Mouse (Mus musculus) intestine, embryonic 14.5 days (tissue): ENCODE measurements around the gene Kif27. TPM values are rescaled to one million over a fixed set of nuclear protein-coding genes. Genes with fewer than 3 reads are reported as not detected.

ENCODE experiments used
- ATAC-seq: fragments of 200-750 bp; cut with Nextera tagmentation; replicated peaks from 2 replicates; pipeline ENCODE4 v1.8.0; 2017; ENCODE audit warnings: low read depth, moderate number of reproducible peaks, moderate TSS enrichment, moderate library complexity; ENCODE audit not compliant: low FRiP score, low TSS enrichment
- DNase-seq: peaks from one replicate; pipeline ENCODE4 v3.0.0-alpha.2; 2018; ENCODE audit warnings: low spot score
- H3K27ac ChIP-seq: fragments of 300-500 bp; sonication (generic); 2 replicates; pipeline ENCODE4 v1.5.1; 2014; ENCODE audit warnings: low read depth, mild to moderate bottlenecking, control low read depth
- H3K27me3 ChIP-seq: fragments of 300-500 bp; sonication (generic); replicated peaks from 2 replicates; pipeline ENCODE4 v1.6.1; 2014; ENCODE audit warnings: low read length, control low read depth; ENCODE audit not compliant: control insufficient read depth, insufficient read depth
- H3K36me3 ChIP-seq: fragments of 300-500 bp; sonication (generic); 2 replicates; pipeline ENCODE4 v1.6.1; 2014; ENCODE audit warnings: low read length, control low read depth; ENCODE audit not compliant: control insufficient read depth, insufficient read depth
- H3K4me1 ChIP-seq: fragments of 300-500 bp; sonication (generic); replicated peaks from 2 replicates; pipeline ENCODE4 v1.6.1; 2014; ENCODE audit warnings: low read length, control low read depth, mixed read lengths; ENCODE audit not compliant: control insufficient read depth, insufficient read depth
- H3K4me2 ChIP-seq: fragments of 300-500 bp; sonication (generic); 2 replicates; pipeline ENCODE4 v1.6.1; 2014; ENCODE audit warnings: low read length
- H3K4me3 ChIP-seq: fragments of 300-500 bp; sonication (generic); 2 replicates; pipeline ENCODE4 v1.5.1; 2014; ENCODE audit warnings: low read depth, low read length, control low read depth, mixed read lengths
- H3K9ac ChIP-seq: fragments of 300-500 bp; sonication (generic); 2 replicates; pipeline ENCODE4 v1.6.1; 2014; ENCODE audit warnings: mild to moderate bottlenecking, low read length
- H3K9me3 ChIP-seq: fragments of 300-500 bp; sonication (generic); 2 replicates; pipeline ENCODE4 v1.6.1; 2016; ENCODE audit warnings: low read length, control low read depth; ENCODE audit not compliant: control insufficient read depth
- WGBS: fragments of 180-500 bp; shearing (Covaris S2); extraction: QIAGEN DNeasy Blood & Tissue Kit; methylation state at CpG from one replicate; pipeline ENCODE4 v1.1.7; 2014; 5-methylcytosine and 5-hydroxymethylcytosine counted together
- polyA plus RNA-seq: library from polyadenylated mRNA; unstranded; fragments of >200 nt; fragmentation: Nextera tagmentation; extraction: Ambion mirVana; gene quantifications from 2 replicates; pipeline ENCODE4 v1.2.1, GENCODE M21; 2014

Gene Kif27
- polyA plus RNA-seq, 1 experiment from 2014 or later: 1.0 TPM

GRCm38 (mm10) chr13:58302421-58303145 lies 56.3 kb downstream of the Kif27 start:
- H3K4me1 ChIP-seq: no peaks in the 10 kb centered on the region
- H3K27ac ChIP-seq: no peak overlapping the region
- 74% methylated on average over 9 of the region's 9 CpGs for WGBS
- H3K27me3 ChIP-seq: no peaks in the 10 kb centered on the region
- no peak overlapping the region for H3K4me2 ChIP-seq
- DNase-seq: no peak
- ATAC-seq: no peak
- H3K36me3 ChIP-seq: no peaks in the 10 kb centered on the region
- H3K9me3 ChIP-seq: no peaks in the 10 kb centered on the region
- H3K9ac ChIP-seq: no peak overlapping the region
- no peak overlapping the region for H3K4me3 ChIP-seq

- H3K4me2 ChIP-seq: no peak overlapping the region
- H3K4me3 ChIP-seq: no peak overlapping the region
- no peak for ATAC-seq
- H3K9me3 ChIP-seq: no peaks in the 10 kb centered on the region
- H3K9ac ChIP-seq: no peak overlapping the region
- H3K27me3 ChIP-seq: no peaks in the 10 kb centered on the region
- no peaks in the 10 kb centered on the region for H3K36me3 ChIP-seq
- H3K27ac ChIP-seq: no peak overlapping the region
- WGBS: 87% methylated on average over 6 of the region's 6 CpGs
- no peaks in the 10 kb centered on the region for H3K4me1 ChIP-seq
- no peak for DNase-seq
Measured at GRCm38 (mm10) chr13:58301961-58302360, 57.0 kb downstream of the Kif27 start.

DNA sequence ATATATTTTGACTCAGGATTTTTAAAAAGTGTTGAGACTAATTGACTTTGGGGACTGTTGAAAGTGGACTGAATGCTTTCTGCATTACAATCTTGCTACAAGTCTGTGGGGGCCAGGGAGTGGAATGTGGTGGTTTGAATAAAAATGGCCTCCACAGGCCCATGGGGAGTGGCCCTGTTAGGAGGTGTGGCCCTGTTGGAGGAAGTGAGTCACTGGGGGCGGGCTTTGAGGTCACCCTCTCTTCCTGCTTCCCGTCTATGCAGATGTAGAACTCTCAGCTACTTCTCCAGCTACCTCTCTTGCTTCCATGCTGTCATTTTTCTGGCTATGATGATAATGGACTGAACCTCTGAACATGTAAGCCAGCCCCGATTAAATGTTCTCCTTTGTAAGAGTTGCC lies 60.2 kb downstream of the Kif27 start:
- Histone ChIP-seq H3K9ac (no peak overlapping the region), H3K9me3 (no peaks in the 10 kb centered on the region), H3K27me3 (no peaks in the 10 kb centered on the region), H3K4me2 (no peak overlapping the region), H3K36me3 (no peaks in the 10 kb centered on the region), H3K4me1 (no peaks in the 10 kb centered on the region), H3K4me3 (no peak overlapping the region), H3K27ac (no peak overlapping the region)
- no peak for DNase-seq
- WGBS: 89% methylated on average over 3 of the region's 3 CpGs
- no peak for ATAC-seq

GRCm38 (mm10) chr13:58295582-58295981 lies 63.3 kb downstream of the Kif27 start:
- no peaks in the 10 kb centered on the region for H3K9me3 ChIP-seq
- H3K27ac ChIP-seq: no peak overlapping the region
- no peaks in the 10 kb centered on the region for H3K27me3 ChIP-seq
- H3K9ac ChIP-seq: no peak overlapping the region
- H3K4me2 ChIP-seq: no peak overlapping the region
- no peaks in the 10 kb centered on the region for H3K36me3 ChIP-seq
- WGBS: 58% methylated on average over 3 of the region's 3 CpGs
- ATAC-seq (no peak), DNase-seq (no peak)
- no peak overlapping the region for H3K4me3 ChIP-seq
- H3K4me1 ChIP-seq: no peaks in the 10 kb centered on the region

DNA sequence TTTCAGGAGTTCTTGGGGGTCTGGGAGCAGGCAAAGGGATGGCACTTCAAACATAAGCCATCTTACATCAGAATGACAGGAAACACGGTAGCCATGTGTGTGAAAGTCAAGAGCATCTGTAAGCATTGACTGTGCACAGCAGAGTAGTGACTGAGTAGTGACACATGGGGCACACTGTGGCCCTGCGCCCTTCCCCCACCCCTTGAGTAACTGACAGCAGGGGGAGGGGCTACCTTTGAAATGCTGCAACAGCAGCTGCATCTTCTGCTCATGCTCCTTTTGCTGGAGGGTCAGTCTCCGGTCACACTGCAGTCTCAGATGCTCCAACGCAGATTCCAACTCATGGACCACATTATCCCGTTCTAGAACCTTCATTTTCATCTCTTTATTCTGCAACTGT lies 66.1 kb downstream of the Kif27 start:
- no peak for ATAC-seq
- no peak for DNase-seq
- Histone ChIP-seq H3K36me3 (no peaks in the 10 kb centered on the region), H3K27me3 (no peaks in the 10 kb centered on the region), H3K4me3 (no peak overlapping the region), H3K9ac (no peak overlapping the region), H3K9me3 (no peaks in the 10 kb centered on the region), H3K27ac (no peak overlapping the region), H3K4me2 (no peak overlapping the region), H3K4me1 (no peaks in the 10 kb centered on the region)
- WGBS: 32% methylated on average over 5 of the region's 5 CpGs

GRCm38 (mm10) chr13:58289308-58289707 lies 69.6 kb downstream of the Kif27 start:
- DNase-seq: no peak

GRCm38 (mm10) chr13:58287822-58288221 lies 71.1 kb downstream of the Kif27 start:
- no peak overlapping the region for H3K4me3 ChIP-seq
- no peaks in the 10 kb centered on the region for H3K36me3 ChIP-seq
- H3K27me3 ChIP-seq: no peaks in the 10 kb centered on the region
- H3K27ac ChIP-seq: no peak overlapping the region
- DNase-seq (peak; percentile 91), ATAC-seq (peak; percentile 53; the same call in 1 of the 2 replicates)
- H3K4me2 ChIP-seq: no peak overlapping the region
- no peaks in the 10 kb centered on the region for H3K4me1 ChIP-seq
- H3K9ac ChIP-seq: no peak overlapping the region
- 12% methylated on average over 13 of the region's 13 CpGs for WGBS
- no peaks in the 10 kb centered on the region for H3K9me3 ChIP-seq

More at GRCm38 (mm10) chr13:58289308-58289707, 69.6 kb downstream of the Kif27 start:
- H3K4me3 ChIP-seq: no peak overlapping the region
- ATAC-seq: no peak
- no peaks in the 10 kb centered on the region for H3K36me3 ChIP-seq
- H3K4me1 ChIP-seq: no peaks in the 10 kb centered on the region
- H3K27ac ChIP-seq: no peak overlapping the region
- H3K9me3 ChIP-seq: no peaks in the 10 kb centered on the region
- 71% methylated on average over 1 of the region's 1 CpGs for WGBS
- H3K27me3 ChIP-seq: no peaks in the 10 kb centered on the region
- no peak overlapping the region for H3K9ac ChIP-seq
- no peak overlapping the region for H3K4me2 ChIP-seq

DNA sequence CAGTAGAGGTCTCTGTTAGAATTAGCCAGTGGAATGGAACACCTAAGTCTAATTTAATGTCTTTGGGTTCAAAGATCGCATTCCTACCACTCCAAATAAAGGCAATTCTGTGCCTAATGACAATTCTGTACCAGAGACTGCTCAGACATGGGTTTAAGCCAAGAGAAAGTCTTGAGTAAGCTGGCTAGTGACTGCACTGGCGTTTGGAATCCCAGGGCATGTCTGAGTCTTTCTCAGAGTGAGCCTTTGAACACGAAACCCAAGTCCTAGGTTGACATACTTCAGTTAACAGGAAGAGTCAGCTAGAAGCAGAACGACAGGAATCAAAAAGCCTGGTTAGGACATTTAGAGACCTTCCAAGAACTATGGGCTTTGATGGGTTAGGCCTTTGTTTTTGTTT lies 75.5 kb downstream of the Kif27 start:
- H3K9ac ChIP-seq: no peak overlapping the region
- no peak overlapping the region for H3K4me3 ChIP-seq
- H3K9me3 ChIP-seq: no peaks in the 10 kb centered on the region
- no peak overlapping the region for H3K4me2 ChIP-seq
- no peaks in the 10 kb centered on the region for H3K36me3 ChIP-seq
- ATAC-seq (no peak), DNase-seq (no peak)
- H3K4me1 ChIP-seq: no peaks in the 10 kb centered on the region
- 67% methylated on average over 4 of the region's 4 CpGs for WGBS
- no peaks in the 10 kb centered on the region for H3K27me3 ChIP-seq
- H3K27ac ChIP-seq: no peak overlapping the region

GRCm38 (mm10) chr13:58281936-58282335 lies 77.0 kb downstream of the Kif27 start:
- Histone ChIP-seq H3K4me1 (no peaks in the 10 kb centered on the region), H3K4me2 (no peak overlapping the region), H3K9me3 (no peaks in the 10 kb centered on the region), H3K27me3 (no peaks in the 10 kb centered on the region), H3K4me3 (no peak overlapping the region), H3K36me3 (no peaks in the 10 kb centered on the region), H3K27ac (no peak overlapping the region), H3K9ac (no peak overlapping the region)
- ATAC-seq: no peak
- 59% methylated on average over 4 of the region's 4 CpGs for WGBS
- DNase-seq: no peak
